8 mouse cellular contexts compared by ENCODE assay signal in genomic region chr10:94378383-94378782, GRCm38 (mm10).
DNase-seq lines count a peak whose midpoint lies in the region; ATAC-seq lines count a peak whose summit lies in the region.

No protein-coding gene starts in this region.

- H3K9ac ChIP-seq in intestine, embryonic 16.5 days (ENCODE audit: low read depth, low read length): no peak overlapping the region
- H3K9ac ChIP-seq in midbrain, embryonic 12.5 days (replicated peaks): no peak overlapping the region

- peak; percentile 35 for DNase-seq in ZHBTc4 (ENCODE audit: low read depth, low spot score)
- DNase-seq in c-Kit-positive CD71-positive TER-119-positive erythroid progenitor cells, embryonic 14.5 days (ENCODE audit: low spot score): peak; percentile 15
- peak; percentile 10 to 54 for DNase-seq in gastrocnemius, adult 8-10 months (ENCODE audit: low spot score in 2 of 2)
- DNase-seq in left cerebral cortex, adult 9 months (ENCODE audit: low spot score in 2 of 2): peak; percentile 84 to 92
- DNase-seq in spleen, postnatal 10 days (ENCODE audit: low spot score in 2 of 2): peak; percentile 20 to 70
- no peak for DNase-seq in embryo, embryonic 10.5 days (ENCODE audit: low spot score)

- WGBS in intestine, embryonic 16.5 days: 51% methylated on average over 13 of the region's 13 CpGs
- 82% methylated on average over 13 of the region's 13 CpGs for WGBS in midbrain, embryonic 12.5 days

- H3K4me2 ChIP-seq in intestine, embryonic 16.5 days (ENCODE audit: low read depth, low read length): no peak overlapping the region; the same call in 1 of the 2 replicates
- no peak overlapping the region for H3K4me2 ChIP-seq in midbrain, embryonic 12.5 days (replicated peaks)

- peak; percentile 46; the same call in 1 of the 2 replicates for ATAC-seq in intestine, embryonic 16.5 days
- ATAC-seq in midbrain, embryonic 12.5 days (ENCODE audit: low FRiP score, low read depth): no peak

- no peaks in the 10 kb centered on the region for H3K27me3 ChIP-seq in intestine, embryonic 16.5 days (replicated peaks; ENCODE audit: control insufficient read depth, insufficient read depth, low read length)
- no peaks in the 10 kb centered on the region for H3K27me3 ChIP-seq in midbrain, embryonic 12.5 days

- H3K4me3 ChIP-seq in intestine, embryonic 16.5 days (ENCODE audit: low read length): no peak overlapping the region
- H3K4me3 ChIP-seq in midbrain, embryonic 12.5 days: no peak overlapping the region

- H3K36me3 ChIP-seq in intestine, embryonic 16.5 days (ENCODE audit: control insufficient read depth, insufficient read depth, low read length): no peaks in the 10 kb centered on the region
- no peaks in the 10 kb centered on the region for H3K36me3 ChIP-seq in midbrain, embryonic 12.5 days

- H3K4me1 ChIP-seq in intestine, embryonic 16.5 days (ENCODE audit: control insufficient read depth, insufficient read depth, low read length): no peaks in the 10 kb centered on the region
- peaks cover 9% of the 10 kb centered on the region; the same call in 1 of the 2 replicates for H3K4me1 ChIP-seq in midbrain, embryonic 12.5 days

- H3K9me3 ChIP-seq in intestine, embryonic 16.5 days (ENCODE audit: control insufficient read depth, low read length): peaks cover 3% of the 10 kb centered on the region; the same call in 1 of the 2 replicates
- H3K9me3 ChIP-seq in midbrain, embryonic 12.5 days: no peaks in the 10 kb centered on the region

- H3K27ac ChIP-seq in intestine, embryonic 16.5 days (ENCODE audit: low read length): no peak overlapping the region
- peak overlapping the region; percentile 8; the same call in 1 of the 2 replicates for H3K27ac ChIP-seq in midbrain, embryonic 12.5 days (replicated peaks)
